Mouse (Mus musculus) large intestine, adult 2 months (tissue): ENCODE measurements around the gene Alkbh3. TPM values are rescaled to one million over a fixed set of nuclear protein-coding genes. Genes with fewer than 3 reads are reported as not detected.

ENCODE experiments used
- DNase-seq: peaks from one replicate; pipeline ENCODE4 v3.0.0-alpha.2; 2012; ENCODE audit warnings: low read depth, low spot score
- WGBS: fragments of 180-500 bp; shearing (Covaris S2); methylation state at CpG from one replicate; pipeline ENCODE4 v1.1.7; 2018; 5-methylcytosine and 5-hydroxymethylcytosine counted together
- polyA plus RNA-seq: library from polyadenylated mRNA; depleted of rRNA; stranded (reverse); fragments of >200 nt; gene quantifications from 2 replicates; pipeline ENCODE4 v1.2.3, GENCODE M21; 2012

The Alkbh3 gene
- polyA plus RNA-seq, 1 experiment: 47.0 TPM

DNA sequence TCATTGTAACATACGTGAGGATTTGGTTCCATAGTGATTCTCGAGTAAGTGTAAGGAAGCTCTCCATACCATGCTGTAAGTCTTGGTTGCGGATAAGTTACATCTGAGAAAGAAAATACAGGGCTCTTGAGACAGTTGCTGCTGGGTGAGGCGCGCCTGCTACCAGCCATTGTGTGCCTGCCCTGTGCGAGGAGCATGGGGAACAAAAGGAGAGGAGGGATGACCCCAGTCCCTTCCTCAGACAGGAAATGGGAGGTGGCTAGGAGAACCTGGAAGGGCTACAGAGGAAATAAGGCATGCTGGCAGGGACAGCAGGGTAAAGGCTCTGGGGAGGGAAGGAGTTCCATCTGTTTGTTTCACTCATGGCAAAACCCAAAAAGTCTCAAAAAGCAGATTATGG lies 9.2 kb downstream of the Alkbh3 start:
- WGBS: 92% methylated on average over 6 of the region's 6 CpGs
- DNase-seq: no peak

- 91% methylated on average over 6 of the region's 6 CpGs for WGBS
- DNase-seq: no peak
Measured at GRCm38 (mm10) chr2:93996254-93996653, 14.4 kb downstream of the Alkbh3 start, which contains the start of gene Gm27027. TSS of gene Gm27027 (minus strand) at chr2:93996354.

DNA sequence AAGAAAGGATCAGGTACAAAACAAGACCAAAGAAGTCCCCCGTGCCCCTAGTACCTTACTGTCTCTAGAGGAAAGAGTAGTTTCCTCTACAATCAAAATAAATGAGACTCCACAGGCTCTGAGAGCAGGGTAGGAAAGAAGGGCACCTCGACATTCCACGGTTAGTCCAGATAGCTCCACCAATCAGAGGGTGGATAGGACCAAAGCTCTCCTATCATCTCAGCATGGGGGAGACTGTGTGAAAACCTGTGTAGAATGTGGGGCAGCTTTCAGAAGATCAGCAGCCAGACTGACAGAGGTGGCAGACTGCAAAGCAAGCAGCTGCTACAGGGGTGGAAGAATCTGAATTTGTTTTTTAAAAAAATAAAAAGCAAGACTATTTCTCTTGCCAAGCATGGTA lies 17.8 kb downstream of the Alkbh3 start:
- WGBS: 81% methylated on average over 3 of the region's 3 CpGs
- no peak for DNase-seq

GRCm38 (mm10) chr2:93992259-93992658 lies 18.3 kb downstream of the Alkbh3 start:
- no peak for DNase-seq
- WGBS: 73% methylated on average over 5 of the region's 5 CpGs

DNA sequence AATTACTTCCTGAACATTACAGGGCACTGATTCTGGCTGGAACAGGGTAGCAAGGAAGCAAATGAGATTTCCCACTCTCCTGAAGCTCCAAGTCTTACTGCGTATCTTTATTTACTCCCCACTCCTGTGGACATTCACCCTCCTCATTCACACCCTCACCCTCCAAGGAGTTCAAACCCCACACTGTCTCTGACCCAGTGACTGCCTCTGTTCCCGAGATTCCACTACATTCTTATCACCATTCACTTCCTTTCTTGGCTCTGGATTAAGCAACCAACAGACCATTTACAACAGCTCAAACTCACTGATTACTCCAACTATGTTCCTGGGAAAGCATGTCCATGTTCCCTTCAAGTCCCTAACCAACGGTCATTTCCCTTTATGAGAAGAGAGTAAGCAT lies 19.3 kb downstream of the Alkbh3 start:
- no peak for DNase-seq
- 73% methylated on average over 3 of the region's 3 CpGs for WGBS

DNA sequence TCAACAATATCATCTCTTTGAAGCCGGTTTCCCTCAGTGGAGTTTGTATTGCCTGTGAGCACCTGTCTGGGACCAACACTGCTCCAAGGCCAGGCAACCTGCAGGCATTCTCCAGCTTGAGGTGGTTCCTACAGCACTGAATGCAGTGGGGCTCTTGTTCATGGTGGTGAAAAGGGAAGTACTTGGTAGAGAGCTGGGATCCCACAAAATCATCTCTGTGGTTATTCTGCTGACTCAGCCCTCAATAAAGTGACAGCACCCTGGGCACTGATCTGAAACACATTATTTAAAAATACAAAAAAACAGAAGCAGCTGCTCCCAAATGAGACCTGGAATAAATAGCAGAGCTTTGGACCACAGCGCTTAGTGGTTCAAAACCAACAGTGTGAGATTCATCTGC lies 22.2 kb downstream of the Alkbh3 start:
- WGBS: 72% methylated on average over 2 of the region's 2 CpGs
- DNase-seq: no peak

DNA sequence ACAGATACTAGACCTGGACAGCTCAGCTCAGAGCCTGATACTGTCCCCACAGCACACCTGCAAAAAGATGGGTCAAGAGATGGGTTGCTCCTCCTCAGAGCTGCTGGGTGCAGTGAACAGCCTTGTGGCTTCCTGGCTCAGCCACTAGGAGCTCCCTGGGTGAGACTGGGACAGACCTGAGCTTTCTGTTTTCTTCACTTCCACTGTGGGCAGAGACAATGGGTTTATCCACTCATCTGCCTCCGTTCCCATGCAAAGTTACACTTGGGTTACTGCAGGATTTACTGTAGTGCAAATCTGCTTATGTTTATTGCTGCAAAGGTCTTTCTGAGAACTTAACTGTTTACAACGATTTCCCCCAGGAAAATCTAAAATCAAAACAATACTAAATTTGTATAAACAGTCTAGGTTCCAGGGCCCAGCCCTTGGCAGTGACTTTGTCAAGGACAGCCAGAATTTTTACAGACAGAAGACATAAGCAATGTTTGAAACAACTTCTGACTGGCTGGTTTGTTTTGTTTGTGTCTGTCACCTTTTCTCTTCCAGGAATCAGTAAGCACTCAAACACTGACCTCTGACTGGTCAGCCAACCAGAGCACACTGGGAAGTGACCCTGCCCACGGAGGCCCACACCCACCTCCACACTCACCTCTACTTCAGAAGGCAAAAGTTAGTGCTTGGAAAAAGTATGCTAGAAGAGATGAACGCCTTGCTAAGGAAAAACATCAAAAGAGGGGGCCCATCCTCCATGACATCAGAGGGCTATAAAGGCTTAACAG lies 28.0 kb downstream of the Alkbh3 start:
- no peak for DNase-seq
- WGBS: 59% methylated on average over 4 of the region's 4 CpGs

GRCm38 (mm10) chr2:93979249-93980120 lies 31.1 kb downstream of the Alkbh3 start:
- WGBS: 69% methylated on average over 7 of the region's 7 CpGs
- DNase-seq: no peak

- no peak for DNase-seq
- 3% methylated on average over 37 of the region's 37 CpGs for WGBS
Measured at GRCm38 (mm10) chr2:93976436-93977252, 34.0 kb downstream of the Alkbh3 start.

GRCm38 (mm10) chr2:93975526-93976435 lies 34.8 kb downstream of the Alkbh3 start:
- WGBS: 39% methylated on average over 21 of the region's 21 CpGs

GRCm38 (mm10) chr2:93975041-93975440 lies 35.6 kb downstream of the Alkbh3 start:
- DNase-seq: no peak
- 56% methylated on average over 7 of the region's 7 CpGs for WGBS

More at GRCm38 (mm10) chr2:93975526-93976435, 34.8 kb downstream of the Alkbh3 start:
- no peak for DNase-seq

DNA sequence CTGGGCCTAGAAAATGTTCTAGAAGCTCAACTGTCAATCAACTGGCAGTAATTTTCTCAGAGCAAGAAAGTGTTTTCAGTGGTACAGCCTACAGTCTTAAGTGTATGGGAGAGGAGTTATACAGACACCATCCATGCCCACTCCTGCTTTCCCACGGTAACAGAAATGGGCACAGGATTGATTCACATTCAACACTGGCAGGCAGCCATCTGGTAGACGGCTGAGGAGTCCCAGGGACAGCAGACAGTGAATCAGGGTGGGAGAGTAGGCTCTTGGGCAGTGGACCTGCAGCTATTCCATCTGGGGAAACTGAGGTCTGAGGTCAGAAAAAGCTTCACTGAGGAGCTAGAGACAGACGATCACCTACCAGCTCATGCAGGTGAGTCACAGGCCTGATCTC lies 39.0 kb downstream of the Alkbh3 start:
- DNase-seq: no peak
- 63% methylated on average over 3 of the region's 3 CpGs for WGBS

DNA sequence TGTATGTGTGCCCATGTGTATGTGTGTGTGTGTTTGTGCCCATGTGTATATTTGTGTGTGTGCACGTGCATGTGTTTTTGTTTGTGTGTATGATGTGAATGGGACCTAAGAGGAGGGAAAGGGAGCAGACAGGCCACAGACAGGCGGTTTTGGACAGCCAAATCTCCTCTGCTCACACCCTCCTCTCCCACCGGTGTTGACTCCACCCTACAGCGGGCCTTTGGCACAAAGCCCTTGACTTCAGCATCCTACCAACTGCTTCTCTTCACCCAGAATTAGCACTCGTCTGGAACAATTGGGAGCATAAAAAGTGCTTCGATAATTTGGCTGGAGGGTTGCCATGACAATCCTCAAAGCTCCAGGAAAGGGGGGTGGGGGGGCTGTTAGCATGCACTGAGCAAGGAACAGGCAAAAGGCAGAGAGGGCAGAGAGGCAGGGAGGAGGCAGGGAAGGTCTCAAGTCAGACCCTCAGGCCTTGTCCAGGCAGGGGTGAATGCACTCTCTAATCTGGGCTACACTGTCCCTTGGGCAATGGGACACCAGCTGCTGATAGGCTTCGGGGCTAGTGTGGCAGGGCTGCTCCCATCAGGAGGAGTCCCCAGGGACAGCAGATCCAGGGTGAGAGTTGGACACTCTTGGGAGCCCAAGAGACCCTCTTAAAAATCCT lies 46.0 kb downstream of the Alkbh3 start:
- no peak for DNase-seq
- 51% methylated on average over 7 of the region's 7 CpGs for WGBS

GRCm38 (mm10) chr2:93963802-93964201 lies 46.8 kb downstream of the Alkbh3 start:
- DNase-seq: no peak
- WGBS: 77% methylated on average over 1 of the region's 1 CpGs

DNA sequence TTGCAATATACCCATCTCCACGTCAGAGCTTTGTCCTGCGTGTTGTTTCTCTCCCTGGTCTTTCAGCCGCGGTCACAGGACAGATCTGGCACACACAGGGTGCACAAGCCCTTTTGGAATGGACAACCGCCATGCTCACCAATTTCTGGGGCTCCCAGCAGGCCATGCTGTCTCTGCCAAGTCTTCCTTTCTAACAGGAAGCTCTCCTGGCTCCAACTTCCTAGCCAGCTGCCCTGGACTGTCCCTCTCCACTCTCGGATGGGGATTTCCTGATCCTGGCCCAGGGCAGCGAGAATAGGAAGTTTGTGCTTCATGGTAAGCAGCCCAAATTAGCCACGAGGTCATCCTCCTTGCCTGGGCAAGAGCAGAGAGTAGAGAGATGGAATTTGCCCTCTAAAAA lies 48.9 kb downstream of the Alkbh3 start:
- 56% methylated on average over 8 of the region's 8 CpGs for WGBS

GRCm38 (mm10) chr2:93959346-93959745 lies 51.3 kb downstream of the Alkbh3 start:
- 73% methylated on average over 8 of the region's 8 CpGs for WGBS
- no peak for DNase-seq

More for the DNA sequence above, 48.9 kb downstream of the Alkbh3 start:
- DNase-seq: no peak

GRCm38 (mm10) chr2:93958216-93958615 lies 52.4 kb downstream of the Alkbh3 start:
- DNase-seq: no peak
- WGBS: 62% methylated on average over 3 of the region's 3 CpGs

DNA sequence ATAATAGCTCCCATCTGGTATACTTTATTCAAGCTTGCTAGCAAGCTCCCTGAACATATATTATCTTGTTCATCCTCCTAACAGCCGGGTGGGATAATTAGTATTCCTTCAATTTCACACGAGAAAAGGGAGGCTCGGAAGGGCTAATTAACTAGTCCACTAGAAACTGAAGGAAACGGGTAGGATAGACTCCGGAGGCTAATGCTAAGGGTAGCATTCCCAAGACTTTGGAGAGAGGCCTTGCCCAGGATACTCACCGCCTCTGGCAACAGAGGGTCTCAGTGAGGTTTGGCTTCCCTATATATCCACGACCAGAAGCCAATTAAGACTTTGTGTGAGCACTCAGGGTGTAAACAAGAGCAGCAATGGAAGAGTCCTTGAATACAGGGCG lies 52.8 kb downstream of the Alkbh3 start:
- WGBS: 66% methylated on average over 8 of the region's 8 CpGs
- no peak for DNase-seq
